Mouse (Mus musculus) E14TG2a.4 (cell line): ENCODE results near the gene Hivep2.

Experiments used
- H3K27me3 ChIP-seq: 2 replicates; pipeline ENCODE4 v1.6.1; 2014; ENCODE audit warnings: low read length, control low read depth; ENCODE audit not compliant: insufficient read depth
- H3K36me3 ChIP-seq: 2 replicates; pipeline ENCODE4 v1.6.1; 2014; ENCODE audit warnings: low read length, control low read depth; ENCODE audit not compliant: insufficient read depth
- H3K4me1 ChIP-seq: replicated peaks from 2 replicates; pipeline ENCODE4 v1.6.1; 2014; ENCODE audit warnings: low read depth, low read length, control low read depth
- H3K4me3 ChIP-seq: replicated peaks from 2 replicates; pipeline ENCODE4 v1.5.1; 2014; ENCODE audit warnings: mild to moderate bottlenecking, low read length
- H3K9me3 ChIP-seq: 2 replicates; pipeline ENCODE4 v1.6.1; 2014; ENCODE audit warnings: low read length, control low read depth
- CTCF ChIP-seq: conservative IDR thresholded peaks from 2 replicates; pipeline ENCODE4 v1.5.1; 2014; ENCODE audit warnings: low read length
- NANOG ChIP-seq: IDR thresholded peaks from 2 replicates; pipeline ENCODE4 v1.6.1; 2014; ENCODE audit warnings: borderline replicate concordance, low read length, mixed read lengths
- POU5F1 ChIP-seq: IDR thresholded peaks from 2 replicates; pipeline ENCODE4 v1.6.1; 2014; ENCODE audit warnings: low read length, borderline replicate concordance

Gene Hivep2

GRCm38 (mm10) chr10:13993411-13993810, 27.5 kb downstream of the Hivep2 start:
- no peaks in the 10 kb centered on the region for H3K9me3 ChIP-seq
- no peak overlapping the region for H3K4me3 ChIP-seq
- TF ChIP-seq POU5F1 (no peak), NANOG (no peak)
- H3K27me3 ChIP-seq = no peaks in the 10 kb centered on the region
- no peaks in the 10 kb centered on the region for H3K4me1 ChIP-seq
- H3K36me3 ChIP-seq = no peaks in the 10 kb centered on the region

GRCm38 (mm10) chr10:13997336-13997735, 31.5 kb downstream of the Hivep2 start:
- Histone ChIP-seq H3K4me1 (no peaks in the 10 kb centered on the region), H3K36me3 (no peaks in the 10 kb centered on the region), H3K4me3 (no peak overlapping the region), H3K9me3 (no peaks in the 10 kb centered on the region), H3K27me3 (no peaks in the 10 kb centered on the region)
- TF ChIP-seq POU5F1 (no peak), NANOG (no peak), CTCF (no peak)

- no peak for TF ChIP-seq POU5F1
- no peak for TF ChIP-seq CTCF
- no peak for TF ChIP-seq NANOG
- H3K9me3 ChIP-seq = no peaks in the 10 kb centered on the region
- H3K4me3 ChIP-seq = no peak overlapping the region
- H3K4me1 ChIP-seq = no peaks in the 10 kb centered on the region
- H3K36me3 ChIP-seq = no peaks in the 10 kb centered on the region
- no peaks in the 10 kb centered on the region for H3K27me3 ChIP-seq
These were observed 39.1 kb downstream of the Hivep2 start for GRCm38 (mm10) chr10:14004769-14005517.

GRCm38 (mm10) chr10:14009721-14010120, 43.8 kb downstream of the Hivep2 start:
- Histone ChIP-seq H3K9me3 (0 out of 2 replicates have a peak, but pooled peaks cover 6% of the 10 kb centered on the region), H3K27me3 (no peaks in the 10 kb centered on the region), H3K4me3 (no peak overlapping the region), H3K4me1 (no peaks in the 10 kb centered on the region; the same call in 1 of the 2 replicates), H3K36me3 (no peaks in the 10 kb centered on the region)
- TF ChIP-seq CTCF (no peak), POU5F1 (no peak), NANOG (no peak)

- TF ChIP-seq NANOG = no peak
- no peaks in the 10 kb centered on the region for H3K36me3 ChIP-seq
- H3K4me1 ChIP-seq = peaks cover 45% of the 10 kb centered on the region
- no peak overlapping the region for H3K4me3 ChIP-seq
- H3K27me3 ChIP-seq = no peaks in the 10 kb centered on the region
- 0 out of 2 replicates have a peak, but pooled peaks cover 6% of the 10 kb centered on the region for H3K9me3 ChIP-seq
These were observed 50.6 kb downstream of the Hivep2 start for GRCm38 (mm10) chr10:14016287-14016970.

- H3K9me3 ChIP-seq = 0 out of 2 replicates have a peak, but pooled peaks cover under 1% of the 10 kb centered on the region
- H3K4me1 ChIP-seq = peaks cover 45% of the 10 kb centered on the region
- H3K36me3 ChIP-seq = no peaks in the 10 kb centered on the region
- no peaks in the 10 kb centered on the region for H3K27me3 ChIP-seq
- TF ChIP-seq NANOG (peak; percentile 90), POU5F1 (no peak), CTCF (no peak)
- H3K4me3 ChIP-seq = no peak overlapping the region
These were observed 51.5 kb downstream of the Hivep2 start for GRCm38 (mm10) chr10:14017338-14017737.

- Histone ChIP-seq H3K36me3 (no peaks in the 10 kb centered on the region), H3K27me3 (no peaks in the 10 kb centered on the region), H3K4me3 (peak overlapping the region; percentile 20; the same call in 1 of the 2 replicates), H3K9me3 (no peaks in the 10 kb centered on the region), H3K4me1 (peaks cover 45% of the 10 kb centered on the region)
- TF ChIP-seq CTCF (no peak), NANOG (peak; percentile 7; the same call in 1 of the 2 replicates), POU5F1 (no peak)
These were observed 52.0 kb downstream of the Hivep2 start for GRCm38 (mm10) chr10:14017822-14018364.

GRCm38 (mm10) chr10:14018672-14019071, 52.8 kb downstream of the Hivep2 start:
- no peaks in the 10 kb centered on the region for H3K9me3 ChIP-seq
- TF ChIP-seq NANOG = no peak
- TF ChIP-seq POU5F1 = no peak
- no peak for TF ChIP-seq CTCF
- H3K27me3 ChIP-seq = no peaks in the 10 kb centered on the region; the same call in 1 of the 2 replicates

More at GRCm38 (mm10) chr10:14018672-14019071, 52.8 kb downstream of the Hivep2 start:
- Histone ChIP-seq H3K4me3 (no peak overlapping the region), H3K4me1 (peaks cover 45% of the 10 kb centered on the region), H3K36me3 (no peaks in the 10 kb centered on the region)
